Mouse (Mus musculus) induced T-regulatory cell, adult 2 months (primary cell): ENCODE results near the gene Emb.
A peak's percentile ranks its signal among the peaks of the same experiment; 100 is the strongest.
"Not testable (repeated sequence)": the region's sequence is repeated elsewhere in the genome, so short reads cannot be mapped to it uniquely, and the experiment has no call there.

ENCODE experiments used
- DNase-seq: peaks from one replicate; pipeline ENCODE4 v3.0.0-alpha.2; 2012; ENCODE audit warnings: low read depth

Emb gene

GRCm38 (mm10) chr13:117208236-117208635 lies at the start of gene Emb:
Emb (plus strand) TSS chr13:117208536.
- peak; percentile 5 for DNase-seq

GRCm38 (mm10) chr13:117163906-117164305 lies 44.4 kb upstream of the Emb start:
- DNase-seq, result no peak

GRCm38 (mm10) chr13:117165071-117165470 lies 43.3 kb upstream of the Emb start:
- DNase-seq, result peak; percentile 39

GRCm38 (mm10) chr13:117180912-117181311 lies 27.4 kb upstream of the Emb start:
- not testable (repeated sequence) for DNase-seq

- DNase-seq, result no peak
Observed at GRCm38 (mm10) chr13:117183288-117183687, 25.0 kb upstream of the Emb start.

GRCm38 (mm10) chr13:117185329-117185728 lies 23.0 kb upstream of the Emb start:
- no peak for DNase-seq

- no peak for DNase-seq
Observed at GRCm38 (mm10) chr13:117192161-117192560, 16.2 kb upstream of the Emb start.

GRCm38 (mm10) chr13:117193422-117193983 lies 14.8 kb upstream of the Emb start:
- no peak for DNase-seq

GRCm38 (mm10) chr13:117195569-117196495 lies 12.5 kb upstream of the Emb start:
- peak; percentile 72 for DNase-seq

- DNase-seq, result no peak
Observed at GRCm38 (mm10) chr13:117197666-117198065, 10.7 kb upstream of the Emb start.

GRCm38 (mm10) chr13:117198402-117199083 lies 9.8 kb upstream of the Emb start:
- peak; percentile 93 for DNase-seq

- peak; percentile 81 for DNase-seq
Observed at GRCm38 (mm10) chr13:117202755-117203471, 5.4 kb upstream of the Emb start.

GRCm38 (mm10) chr13:117204685-117205084 lies 3.7 kb upstream of the Emb start:
- peak; percentile 6 for DNase-seq

GRCm38 (mm10) chr13:117206066-117206465 lies 2.3 kb upstream of the Emb start:
- peak; percentile 23 for DNase-seq

GRCm38 (mm10) chr13:117211386-117211875 lies 3.1 kb downstream of the Emb start:
- DNase-seq, result peak; percentile 85

- DNase-seq, result peak; percentile 79
Observed at GRCm38 (mm10) chr13:117215481-117215880, 7.1 kb downstream of the Emb start.

GRCm38 (mm10) chr13:117216126-117216525 lies 7.8 kb downstream of the Emb start:
- DNase-seq, result peak; percentile 96

GRCm38 (mm10) chr13:117216752-117217363 lies 8.5 kb downstream of the Emb start:
- DNase-seq, result no peak

- DNase-seq, result peak; percentile 83
Observed at GRCm38 (mm10) chr13:117217621-117218020, 9.3 kb downstream of the Emb start.

- peak; percentile 81 for DNase-seq
Observed at GRCm38 (mm10) chr13:117218092-117218491, 9.8 kb downstream of the Emb start.

- DNase-seq, result no peak
Observed at GRCm38 (mm10) chr13:117219871-117220500, 11.7 kb downstream of the Emb start.
